Mouse (Mus musculus) testis, postnatal 10 days (tissue): ENCODE measurements at regions not wholly inside any gene's neighbourhood (a gene's known extent, or its start where the extent isn't known, plus 50 kb on each side); places are given as distances from the start of the nearest gene placed in this dataset.
A peak's percentile ranks its signal among the peaks of the same experiment; 100 is the strongest.
"Not testable (repeated sequence)": the region's sequence is repeated elsewhere in the genome, so short reads cannot be mapped to it uniquely, and the experiment has no call there.

Experiments
- DNase-seq: peaks from one replicate; pipeline ENCODE4 v3.0.0; 2021; ENCODE audit warnings: low spot score

GRCm38 (mm10) chr16:31553361-31554146 lies 109.7 kb upstream of the Dlg1 start:
- no peak for DNase-seq

GRCm38 (mm10) chr16:31560426-31560825 lies 102.8 kb upstream of the Dlg1 start:
- DNase-seq: no peak

- no peak for DNase-seq
Measured at GRCm38 (mm10) chr16:31564926-31565325, 98.3 kb upstream of the Dlg1 start.

- no peak for DNase-seq
Measured at GRCm38 (mm10) chr16:31568316-31568715, 94.9 kb upstream of the Dlg1 start.

DNA sequence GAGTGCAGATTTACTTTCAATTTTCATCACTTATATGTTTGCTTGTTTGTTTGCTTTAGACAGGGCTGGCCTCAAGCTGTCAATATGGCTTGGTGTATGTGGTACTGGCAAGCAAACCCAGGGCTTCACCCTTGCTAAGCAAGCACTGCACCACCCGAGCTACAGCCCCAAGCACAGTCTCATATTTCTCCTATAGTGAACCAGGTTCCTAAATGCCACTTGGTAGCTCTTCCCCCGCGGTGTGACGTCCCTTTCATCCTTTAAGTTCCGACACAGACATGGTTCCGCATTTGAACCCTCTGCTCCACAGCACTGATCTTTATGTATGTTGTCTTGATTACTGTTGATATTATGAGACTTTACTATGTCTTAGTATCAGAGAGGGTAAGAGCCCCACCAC lies 93.4 kb upstream of the Dlg1 start:
- DNase-seq: no peak

- no peak for DNase-seq
Measured at GRCm38 (mm10) chr16:31570311-31571139, 92.7 kb upstream of the Dlg1 start.

DNA sequence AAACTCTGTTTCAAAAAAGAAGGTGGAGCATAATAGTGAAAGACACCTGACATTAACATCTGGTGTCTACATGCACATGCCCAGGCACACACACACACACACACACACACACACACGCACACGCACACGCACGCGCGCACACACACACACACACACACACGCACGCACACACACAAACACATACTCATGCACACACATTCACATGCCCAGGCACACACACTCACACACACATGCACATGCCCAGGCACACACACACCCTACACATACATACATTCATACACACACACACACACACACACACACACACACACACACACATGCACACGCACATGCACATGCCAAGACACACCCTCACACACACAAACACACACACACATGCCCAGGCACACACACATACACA lies 89.4 kb upstream of the Dlg1 start:
- DNase-seq: not testable (repeated sequence)

DNA sequence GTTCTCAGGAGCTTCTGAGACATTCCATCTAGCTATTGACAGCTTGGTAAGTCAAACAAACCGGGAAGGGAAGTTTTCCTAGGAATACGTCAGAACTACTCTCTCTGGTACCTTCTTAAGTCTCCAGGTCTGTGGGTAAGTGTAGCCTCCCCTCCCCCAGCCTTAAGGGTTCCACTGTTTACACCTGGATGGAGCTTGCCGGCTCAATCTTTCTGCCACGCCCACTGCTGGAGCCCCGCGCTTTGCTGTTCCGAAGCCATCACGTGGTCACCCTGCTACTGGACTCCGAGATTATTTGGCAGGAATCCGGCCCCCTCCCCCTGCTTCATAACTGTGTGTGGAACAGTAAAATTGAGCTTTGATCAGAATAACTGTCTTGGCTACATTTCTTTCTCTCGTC lies 87.6 kb upstream of the Dlg1 start:
- DNase-seq: not testable (repeated sequence)

DNA sequence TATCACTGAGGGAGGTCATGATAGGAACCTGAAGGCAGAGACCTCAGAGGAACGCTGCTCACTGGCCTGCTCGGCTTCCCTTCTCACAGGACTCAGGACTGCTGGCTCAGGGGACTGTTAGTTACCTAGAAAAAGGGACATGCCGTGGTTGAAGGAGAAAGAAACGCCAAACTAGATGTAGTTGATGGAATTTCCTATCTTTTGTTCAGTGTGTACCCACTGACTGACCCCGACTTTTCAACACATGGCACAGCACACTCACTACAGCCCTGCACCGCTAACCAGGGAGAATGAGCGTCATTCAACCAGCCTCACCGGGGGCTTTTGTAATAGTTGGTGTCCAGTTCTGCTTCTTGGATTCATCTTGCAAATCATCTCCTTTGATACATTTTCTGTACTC lies 86.8 kb upstream of the Dlg1 start:
- no peak for DNase-seq

DNA sequence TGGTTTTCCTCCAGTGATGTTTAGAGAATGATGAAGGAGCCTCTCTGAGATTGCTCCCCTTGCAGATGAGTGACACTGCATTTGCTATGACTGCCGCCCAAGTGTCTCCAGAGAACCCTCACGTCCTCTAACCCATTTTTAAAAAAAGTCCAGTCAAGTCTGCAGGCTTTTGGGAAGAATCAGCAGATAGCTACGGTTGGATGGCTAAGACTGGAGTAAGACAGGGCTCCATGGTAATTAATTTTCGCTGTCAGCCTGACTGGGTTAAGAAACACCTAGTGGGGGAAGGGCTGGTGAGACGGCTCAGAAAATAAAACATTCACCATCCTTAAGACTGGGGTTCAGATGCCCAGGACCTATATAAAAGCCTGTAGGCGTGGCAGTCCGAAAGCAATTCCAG lies 85.9 kb upstream of the Dlg1 start:
- no peak for DNase-seq

GRCm38 (mm10) chr16:31579318-31579717 lies 83.9 kb upstream of the Dlg1 start:
- DNase-seq: peak; percentile 12

- peak; percentile 33 for DNase-seq
Measured at GRCm38 (mm10) chr16:31580779-31581178, 82.5 kb upstream of the Dlg1 start.

GRCm38 (mm10) chr16:31582885-31583284 lies 80.4 kb upstream of the Dlg1 start:
- DNase-seq: peak; percentile 31

DNA sequence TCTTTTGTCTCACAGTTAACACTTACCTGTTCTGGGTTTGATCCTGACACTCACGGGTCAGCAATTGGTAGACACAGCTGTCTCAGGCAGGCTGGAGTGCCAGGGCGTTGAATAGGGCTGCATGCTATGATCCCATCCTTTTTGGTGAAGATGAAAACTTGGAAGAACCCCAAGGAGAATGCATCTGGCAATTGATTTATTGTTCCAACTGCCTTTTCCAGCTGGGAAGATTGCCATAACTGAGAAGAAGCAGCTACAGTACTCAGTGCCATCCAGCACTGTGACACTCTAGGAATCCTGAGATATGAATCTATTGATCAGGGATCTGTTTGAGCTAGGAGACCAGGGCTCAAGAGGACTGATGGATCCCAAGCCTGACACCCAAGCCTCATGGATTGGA lies 79.6 kb upstream of the Dlg1 start:
- peak; percentile 19 for DNase-seq

DNA sequence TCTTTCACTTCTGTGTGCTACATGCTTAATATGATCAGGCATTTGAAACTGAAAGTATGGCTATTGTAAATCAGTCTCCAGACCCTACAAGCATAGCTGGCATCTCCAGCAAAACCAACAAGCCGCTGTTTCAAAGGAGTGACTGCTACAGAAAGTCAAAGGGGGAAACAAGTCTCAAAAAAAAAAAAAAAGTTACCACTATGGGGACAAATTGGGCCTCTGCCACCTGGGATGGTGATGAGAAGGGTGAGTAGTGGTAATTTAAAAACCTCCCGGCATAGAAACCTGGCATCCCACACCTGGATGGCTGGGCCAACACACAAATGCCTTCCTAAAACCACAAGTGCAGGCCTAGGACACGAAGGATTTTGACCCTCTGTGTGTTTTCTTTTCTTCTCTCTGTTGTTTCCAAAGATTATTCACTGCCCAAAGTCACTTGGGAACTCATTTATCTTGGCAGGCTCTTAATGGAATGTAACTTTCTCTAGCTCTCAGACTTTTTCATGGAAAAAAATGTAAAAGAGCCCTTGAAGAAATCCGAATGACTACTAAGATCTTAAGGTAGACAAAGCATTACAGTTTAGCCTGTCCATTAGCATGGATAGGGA lies 78.9 kb upstream of the Dlg1 start:
- peak; percentile 37 for DNase-seq

DNA sequence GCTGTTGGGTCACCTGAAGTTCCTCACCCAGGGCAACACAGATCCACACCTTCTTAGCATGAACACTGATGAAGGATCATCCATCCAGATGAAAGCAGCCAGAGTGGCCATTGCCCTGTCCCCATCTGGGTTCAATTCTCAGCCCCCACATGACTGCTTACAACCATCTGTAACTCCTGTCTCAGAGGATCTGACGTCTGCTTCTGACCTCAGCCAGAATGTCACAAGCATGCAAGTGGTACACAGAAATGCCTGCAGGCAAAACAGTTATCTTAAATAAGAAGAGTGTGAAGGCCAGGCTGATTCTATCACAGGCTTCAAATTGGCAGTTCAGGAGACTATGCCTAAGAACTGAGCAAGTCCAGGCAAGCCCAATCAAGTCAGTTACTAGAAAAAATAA lies 76.2 kb upstream of the Dlg1 start:
- no peak for DNase-seq

GRCm38 (mm10) chr16:31589576-31589975 lies 73.7 kb upstream of the Dlg1 start:
- DNase-seq: no peak

DNA sequence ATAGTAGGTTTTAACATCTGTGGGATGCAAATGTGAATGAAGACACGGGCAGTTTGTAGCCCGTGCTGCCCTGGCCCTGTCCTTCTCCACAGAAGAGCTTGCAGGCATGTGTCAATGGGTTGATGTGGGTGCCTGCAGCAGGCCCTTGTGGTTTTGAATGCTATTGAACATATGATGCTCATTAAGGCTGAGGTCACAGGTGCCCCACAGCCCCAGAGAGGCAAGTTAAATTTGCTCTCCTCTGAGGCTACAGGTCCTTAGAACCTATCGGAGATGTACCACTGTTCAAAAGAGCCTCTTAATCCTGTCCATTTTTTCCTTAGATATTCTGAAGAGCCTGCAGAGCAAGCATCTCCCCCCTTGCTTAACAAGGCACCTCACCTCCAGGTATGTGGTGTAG lies 71.7 kb upstream of the Dlg1 start:
- no peak for DNase-seq

DNA sequence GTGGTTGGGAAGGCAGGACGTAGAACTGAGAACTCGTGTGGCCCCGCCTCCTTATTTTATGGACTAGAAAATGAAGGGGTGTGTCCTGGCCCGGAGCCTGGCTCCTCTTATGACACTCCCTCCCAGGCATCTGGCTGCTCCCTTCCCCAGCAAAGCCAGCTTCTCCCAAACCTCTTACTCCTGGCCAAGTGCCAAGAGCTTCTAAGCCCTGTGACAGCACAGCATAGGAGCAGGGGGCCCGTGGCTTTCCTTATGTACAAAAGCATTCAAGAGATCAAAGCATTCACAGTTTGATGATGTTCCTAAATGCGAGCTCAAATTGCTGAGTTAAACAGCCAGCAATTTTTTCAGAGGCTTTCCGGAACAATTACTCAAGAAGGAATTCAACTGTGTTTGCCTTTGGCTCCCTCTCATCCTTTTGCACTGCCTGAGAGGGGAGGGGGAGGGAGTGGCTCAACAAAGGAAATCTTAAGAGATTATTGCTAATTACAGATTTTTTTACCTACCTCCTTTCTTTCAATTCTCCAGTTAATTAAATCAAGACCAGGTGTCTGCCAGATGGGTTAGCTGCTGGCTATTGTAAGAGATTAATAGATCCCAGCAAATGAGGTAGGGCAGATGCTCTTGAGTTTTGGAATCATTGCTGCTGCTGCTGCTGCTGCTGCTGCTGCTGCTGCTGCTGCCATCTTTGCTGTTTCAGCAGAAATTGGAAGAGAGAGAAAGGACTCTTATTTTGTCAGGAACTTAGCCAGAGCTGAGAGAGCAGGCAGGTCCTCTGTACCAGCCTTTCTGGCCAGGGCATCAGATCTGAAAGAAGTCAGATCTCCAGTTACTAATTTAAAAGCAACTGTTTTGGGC lies 71.0 kb upstream of the Dlg1 start:
- DNase-seq: peak; percentile 71

GRCm38 (mm10) chr16:31592973-31593683 lies 70.1 kb upstream of the Dlg1 start:
- DNase-seq: no peak

DNA sequence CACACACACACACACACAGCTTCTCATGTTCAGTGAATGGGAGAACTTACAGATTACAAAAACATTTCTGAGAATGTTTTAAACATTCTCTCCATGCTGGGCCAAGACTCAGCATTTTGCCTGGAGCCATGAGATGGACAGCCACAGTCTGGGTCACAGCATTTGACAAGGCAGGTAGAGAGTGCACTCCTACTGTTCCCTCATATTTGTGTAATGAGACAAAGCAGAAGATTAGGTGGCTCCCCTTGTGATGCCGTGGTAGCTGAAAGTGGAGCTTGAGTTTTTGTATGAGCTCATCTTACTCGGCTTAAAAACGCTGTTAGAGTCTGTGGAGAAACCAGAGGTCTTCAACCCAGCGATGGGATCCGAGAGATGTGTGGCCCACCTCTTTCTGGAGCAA lies 65.3 kb upstream of the Dlg1 start:
- DNase-seq: no peak
